Mouse (Mus musculus) megakaryocyte, embryonic 14.5 days (primary cell): Measurements from ENCODE around the gene Sult5a1.

Experiments used
- FLI1 ChIP-seq: IDR thresholded peaks from 2 replicates; pipeline ENCODE4 v1.6.1; 2012; ENCODE audit warnings: low read length, inconsistent platforms, mixed read lengths
- GATA1 ChIP-seq: IDR thresholded peaks from 3 replicates; pipeline ENCODE4 v1.6.1; 2012; ENCODE audit warnings: mixed read lengths, low read length, inconsistent platforms, borderline replicate concordance

DNA sequence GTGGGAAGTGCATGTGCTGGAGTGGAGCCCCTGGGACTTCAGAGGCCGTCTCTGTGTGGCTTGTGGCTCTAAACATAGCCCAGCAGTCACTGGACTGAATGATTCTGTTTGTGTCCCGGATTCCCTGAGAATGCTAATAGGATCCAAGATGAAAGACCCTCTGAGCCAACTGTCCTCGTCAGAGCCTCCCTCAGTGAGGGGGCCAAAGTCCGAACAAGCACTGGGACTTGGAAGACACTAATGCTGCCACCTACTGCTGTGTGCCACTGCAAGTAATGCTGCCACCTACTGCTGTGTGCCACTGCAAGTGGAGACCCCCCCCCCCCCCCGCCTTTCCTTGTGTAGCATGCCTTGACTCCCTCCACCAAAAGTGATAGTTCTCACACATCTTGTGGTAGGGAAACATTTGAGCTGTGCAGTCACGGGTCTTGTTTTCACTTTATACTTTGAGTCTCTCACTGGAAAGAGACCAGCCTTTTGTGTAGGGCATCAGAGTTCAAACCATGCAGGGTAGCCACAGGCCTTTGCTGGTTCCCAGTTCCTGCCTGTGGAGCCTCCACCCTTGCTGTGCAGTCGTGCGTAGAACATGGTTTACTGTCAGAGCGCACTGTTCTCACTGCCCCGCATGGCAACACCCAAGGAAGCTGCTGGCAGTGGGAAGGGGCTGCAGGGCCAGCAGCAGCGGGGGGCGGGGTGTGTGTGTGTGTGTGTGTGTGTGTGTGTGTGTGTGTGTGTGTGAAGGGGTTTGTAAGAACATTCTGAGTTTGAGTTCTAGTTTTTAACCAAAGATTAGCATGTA is 60.1 kb downstream of the Sult5a1 start:
- TF ChIP-seq FLI1 (no peak), GATA1 (no peak)
